Mouse (Mus musculus) forebrain, embryonic 16.5 days (tissue): ENCODE results near the gene Ints7. TPM values are rescaled to one million over a fixed set of nuclear protein-coding genes. Genes with fewer than 3 reads are reported as not detected.

Experiments used
- ATAC-seq: fragments of 200-750 bp; cut with Nextera tagmentation; 2 replicates; pipeline ENCODE4 v1.8.0; 2017; ENCODE audit warnings: mild to moderate bottlenecking, moderate library complexity
- H3K27ac ChIP-seq: fragments of 300-500 bp; sonication (generic); 2 replicates; pipeline ENCODE4 v1.5.1; 2014; ENCODE audit warnings: low read length, control low read depth
- H3K27me3 ChIP-seq: fragments of 300-500 bp; sonication (generic); replicated peaks from 2 replicates; pipeline ENCODE4 v1.6.1; 2014; ENCODE audit warnings: low read length; ENCODE audit not compliant: control insufficient read depth, insufficient read depth
- H3K36me3 ChIP-seq: fragments of 300-500 bp; sonication (generic); 2 replicates; pipeline ENCODE4 v1.6.1; 2014; ENCODE audit not compliant: control insufficient read depth, insufficient read depth
- H3K4me1 ChIP-seq: fragments of 300-500 bp; sonication (generic); replicated peaks from 2 replicates; pipeline ENCODE4 v1.6.1; 2014; ENCODE audit warnings: low read length; ENCODE audit not compliant: control insufficient read depth, insufficient read depth
- H3K4me2 ChIP-seq: fragments of 300-500 bp; sonication (generic); 2 replicates; pipeline ENCODE4 v1.6.1; 2014; ENCODE audit warnings: mild to moderate bottlenecking, low read length, control low read depth
- H3K4me3 ChIP-seq: fragments of 300-500 bp; sonication (generic); replicated peaks from 2 replicates; pipeline ENCODE4 v1.5.1; 2014; ENCODE audit warnings: mild to moderate bottlenecking, low read length, control low read depth
- H3K9ac ChIP-seq: fragments of 300-500 bp; sonication (generic); replicated peaks from 2 replicates; pipeline ENCODE4 v1.6.1; 2014; ENCODE audit warnings: low read depth, low read length, control low read depth
- H3K9me3 ChIP-seq: fragments of 300-500 bp; sonication (generic); 2 replicates; pipeline ENCODE4 v1.6.1; 2016; ENCODE audit warnings: low read length; ENCODE audit not compliant: control insufficient read depth
- WGBS: fragments of 180-500 bp; shearing (Covaris S2); extraction: QIAGEN DNeasy Blood & Tissue Kit; methylation state at CpG from one replicate; pipeline ENCODE4 v1.1.7; 2014; 5-methylcytosine and 5-hydroxymethylcytosine counted together
- polyA plus RNA-seq: library from polyadenylated mRNA; unstranded; fragments of >200 nt; fragmentation: Nextera tagmentation; extraction: Ambion mirVana; gene quantifications from 2 replicates; pipeline ENCODE4 v1.2.1, GENCODE M21; 2015

Gene Ints7
- polyA plus RNA-seq, 1 experiment from 2014 or later = 49.0 TPM

DNA sequence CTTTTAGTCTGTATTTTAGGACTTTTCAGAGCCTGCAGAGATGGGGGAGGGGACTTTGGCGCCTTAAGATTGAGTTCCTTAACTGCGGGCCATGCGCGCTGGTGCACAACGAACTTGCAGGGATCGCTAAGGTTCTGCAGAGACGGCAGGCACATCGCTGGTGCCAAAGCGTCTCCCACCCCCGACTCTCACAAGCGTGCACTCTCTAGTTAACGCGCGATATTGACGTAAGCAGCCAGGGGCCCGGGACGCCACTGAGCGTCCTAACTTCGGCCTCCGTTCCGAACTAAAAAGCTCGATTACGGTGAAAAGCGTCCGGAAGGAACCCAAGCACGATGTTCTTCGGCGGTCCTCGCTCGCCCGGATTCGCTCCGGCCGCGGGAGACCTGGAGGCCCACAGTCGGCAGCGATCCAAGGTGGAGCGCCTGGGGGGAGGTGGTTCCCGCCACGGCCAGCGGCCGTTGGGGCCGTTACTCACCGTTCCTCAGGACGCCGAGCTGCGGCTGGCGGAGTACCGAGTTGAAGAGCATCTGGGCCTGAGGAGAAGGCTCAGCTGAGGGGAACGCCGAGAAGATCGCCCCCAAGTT is 472 bp upstream of the Ints7 start:
- H3K4me1 ChIP-seq = peaks cover 31% of the 10 kb centered on the region
- H3K9me3 ChIP-seq = no peaks in the 10 kb centered on the region
- H3K9ac ChIP-seq = peak overlapping the region; percentile 55
- under 1% methylated on average over 52 of the region's 52 CpGs for WGBS
- H3K4me3 ChIP-seq = peak overlapping the region; percentile 90
- peak overlapping the region; percentile 20 for H3K27ac ChIP-seq
- H3K4me2 ChIP-seq = peak overlapping the region; percentile 59
- H3K27me3 ChIP-seq = no peaks in the 10 kb centered on the region
- 0 out of 2 replicates have a peak, but pooled peaks have one; percentile 9 for ATAC-seq
- H3K36me3 ChIP-seq = no peaks in the 10 kb centered on the region

DNA sequence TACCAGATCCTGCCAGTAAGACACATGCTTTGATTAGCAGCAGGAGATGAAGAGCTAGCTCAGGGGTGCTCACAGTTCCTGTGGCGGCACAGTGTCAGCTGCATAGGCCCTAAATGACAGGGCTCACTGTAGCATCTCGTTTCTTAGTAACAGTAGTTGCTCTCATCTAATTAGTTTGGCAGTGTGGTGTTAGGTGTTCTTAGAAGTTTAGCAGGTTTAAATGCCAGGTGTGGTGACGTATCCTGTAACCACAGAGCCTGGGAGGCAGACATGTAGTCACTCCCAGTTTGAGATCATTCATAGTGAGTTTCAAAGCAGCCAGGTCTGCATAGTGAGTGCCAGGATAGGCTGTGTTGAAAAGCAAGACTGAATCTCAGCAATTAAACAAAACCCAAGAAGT is 4.1 kb downstream of the Ints7 start:
- Histone ChIP-seq H3K4me3 (no peak overlapping the region), H3K4me1 (peaks cover 25% of the 10 kb centered on the region), H3K36me3 (peaks cover 11% of the 10 kb centered on the region), H3K27ac (no peak overlapping the region), H3K4me2 (no peak overlapping the region), H3K9ac (no peak overlapping the region), H3K9me3 (no peaks in the 10 kb centered on the region), H3K27me3 (no peaks in the 10 kb centered on the region)
- ATAC-seq = no peak
- 92% methylated on average over 3 of the region's 3 CpGs for WGBS

DNA sequence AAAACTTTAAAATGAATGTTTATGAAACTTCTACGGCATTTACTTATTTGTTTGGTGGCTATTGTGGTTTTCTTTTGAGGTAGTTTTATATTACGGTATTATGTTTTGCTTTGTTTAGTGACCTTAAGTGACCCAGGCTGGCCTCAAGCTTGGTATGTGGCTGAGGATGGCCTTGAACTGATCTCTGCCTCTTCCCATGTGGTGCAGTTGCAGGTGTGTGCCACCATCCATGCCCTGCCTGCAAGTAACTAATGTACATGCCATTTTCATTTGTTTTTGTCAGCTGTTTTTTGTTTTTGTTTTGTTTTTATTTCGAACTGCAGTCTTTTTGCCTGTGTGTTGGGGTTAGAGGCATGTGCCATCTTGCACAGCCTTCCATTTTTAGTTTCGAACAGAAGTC is 6.2 kb downstream of the Ints7 start:
- Histone ChIP-seq H3K4me2 (no peak overlapping the region), H3K27ac (no peak overlapping the region), H3K27me3 (no peaks in the 10 kb centered on the region), H3K4me1 (peaks cover 17% of the 10 kb centered on the region), H3K4me3 (no peak overlapping the region), H3K36me3 (peaks cover 14% of the 10 kb centered on the region), H3K9me3 (no peaks in the 10 kb centered on the region), H3K9ac (no peak overlapping the region)
- no peak for ATAC-seq
- WGBS = 92% methylated on average over 4 of the region's 4 CpGs

DNA sequence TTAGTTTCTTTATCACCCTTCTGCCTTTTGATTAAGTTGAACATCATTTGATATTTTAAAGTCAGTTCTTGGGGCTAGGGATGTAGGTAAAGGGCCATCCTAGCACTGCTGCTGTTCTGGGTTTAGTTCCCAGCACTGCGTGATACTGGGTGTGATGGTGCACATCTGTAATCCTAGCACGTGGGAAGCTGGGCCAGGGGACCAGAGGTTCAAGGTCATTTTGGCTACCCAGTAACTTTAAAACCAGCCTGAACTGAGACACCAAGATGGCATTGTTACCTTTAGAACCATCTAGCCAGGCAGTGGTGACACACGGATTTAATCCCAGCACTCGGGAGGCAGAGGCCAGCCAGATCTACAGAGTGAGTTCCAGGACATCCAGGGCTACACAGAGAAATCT is 8.4 kb downstream of the Ints7 start:
- Histone ChIP-seq H3K4me3 (no peak overlapping the region), H3K36me3 (peaks cover 32% of the 10 kb centered on the region), H3K9me3 (no peaks in the 10 kb centered on the region), H3K4me2 (no peak overlapping the region), H3K9ac (no peak overlapping the region), H3K27me3 (no peaks in the 10 kb centered on the region), H3K4me1 (no peaks in the 10 kb centered on the region), H3K27ac (no peak overlapping the region)
- ATAC-seq = no peak
- 94% methylated on average over 4 of the region's 4 CpGs for WGBS

DNA sequence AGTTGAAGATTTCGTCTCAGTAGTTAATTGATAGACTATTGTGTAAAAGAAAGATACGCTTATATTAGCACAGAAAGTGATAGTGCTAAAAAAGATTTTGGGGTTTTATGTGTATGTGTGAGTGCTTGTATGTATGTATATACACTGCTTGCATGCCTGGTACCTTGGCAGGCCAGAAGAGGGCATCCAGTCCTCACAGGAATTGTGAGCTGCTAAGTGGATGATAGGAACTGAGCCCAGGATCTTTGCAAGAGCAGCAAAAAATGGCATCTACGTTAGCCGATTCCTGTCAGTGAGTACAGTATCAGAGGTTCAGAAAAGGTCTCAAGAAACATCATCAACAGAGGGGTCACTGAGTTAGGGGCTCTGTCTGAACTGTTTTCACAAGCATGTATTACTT is 9.0 kb downstream of the Ints7 start:
- H3K36me3 ChIP-seq = peaks cover 34% of the 10 kb centered on the region
- H3K9ac ChIP-seq = no peak overlapping the region
- H3K4me1 ChIP-seq = no peaks in the 10 kb centered on the region
- H3K9me3 ChIP-seq = no peaks in the 10 kb centered on the region
- ATAC-seq = no peak
- H3K27me3 ChIP-seq = no peaks in the 10 kb centered on the region
- H3K4me2 ChIP-seq = no peak overlapping the region
- H3K4me3 ChIP-seq = no peak overlapping the region
- H3K27ac ChIP-seq = no peak overlapping the region
- 93% methylated on average over 4 of the region's 4 CpGs for WGBS

DNA sequence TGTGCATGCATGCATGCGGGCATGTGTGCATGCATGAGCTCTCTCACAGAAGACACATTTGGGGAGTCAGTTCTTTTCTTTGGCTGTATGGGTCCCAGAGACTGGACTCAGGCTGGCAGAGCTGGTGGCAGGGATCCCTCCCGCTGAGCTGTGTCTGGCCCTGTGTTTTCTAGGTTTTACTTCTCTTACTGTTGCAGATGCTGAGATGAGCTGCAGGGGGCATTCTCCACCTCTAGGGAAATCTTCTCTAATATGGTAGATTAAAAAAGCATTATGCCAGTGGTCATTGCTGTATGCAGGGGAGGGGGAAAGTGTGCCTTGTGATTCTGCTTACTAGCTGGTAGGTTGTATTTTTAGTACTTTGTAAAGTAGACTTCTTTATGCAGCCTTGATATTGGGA is 10.3 kb downstream of the Ints7 start:
- H3K4me3 ChIP-seq = no peak overlapping the region
- no peaks in the 10 kb centered on the region for H3K27me3 ChIP-seq
- no peak overlapping the region for H3K4me2 ChIP-seq
- ATAC-seq = no peak
- WGBS = 86% methylated on average over 2 of the region's 2 CpGs
- no peaks in the 10 kb centered on the region for H3K9me3 ChIP-seq
- H3K9ac ChIP-seq = no peak overlapping the region
- no peak overlapping the region for H3K27ac ChIP-seq
- H3K36me3 ChIP-seq = peaks cover 34% of the 10 kb centered on the region
- H3K4me1 ChIP-seq = no peaks in the 10 kb centered on the region

DNA sequence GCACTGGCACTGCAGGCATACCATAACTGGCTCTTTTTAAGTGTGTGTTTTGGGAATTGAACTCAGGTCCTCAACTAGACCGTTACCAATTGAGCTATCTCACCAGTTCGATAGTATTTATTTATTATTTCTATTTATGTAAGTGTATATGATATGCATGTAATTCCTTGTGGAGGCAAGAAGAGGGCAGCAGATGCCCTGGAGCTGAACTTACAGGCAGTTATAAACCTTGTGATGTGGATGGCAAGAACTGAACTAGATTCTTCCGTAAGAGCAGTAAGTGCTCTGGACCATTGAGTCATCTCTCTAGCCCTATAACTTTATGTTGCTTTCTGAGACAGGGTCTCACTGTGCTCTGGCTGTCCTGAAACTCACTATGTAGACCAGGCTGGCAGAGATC is 11.6 kb downstream of the Ints7 start:
- no peak overlapping the region for H3K4me2 ChIP-seq
- 96% methylated on average over 3 of the region's 3 CpGs for WGBS
- H3K27ac ChIP-seq = no peak overlapping the region
- H3K4me3 ChIP-seq = no peak overlapping the region
- no peak for ATAC-seq
- H3K36me3 ChIP-seq = peaks cover 34% of the 10 kb centered on the region
- H3K9me3 ChIP-seq = no peaks in the 10 kb centered on the region
- H3K9ac ChIP-seq = no peak overlapping the region
- no peaks in the 10 kb centered on the region for H3K27me3 ChIP-seq
- H3K4me1 ChIP-seq = no peaks in the 10 kb centered on the region

DNA sequence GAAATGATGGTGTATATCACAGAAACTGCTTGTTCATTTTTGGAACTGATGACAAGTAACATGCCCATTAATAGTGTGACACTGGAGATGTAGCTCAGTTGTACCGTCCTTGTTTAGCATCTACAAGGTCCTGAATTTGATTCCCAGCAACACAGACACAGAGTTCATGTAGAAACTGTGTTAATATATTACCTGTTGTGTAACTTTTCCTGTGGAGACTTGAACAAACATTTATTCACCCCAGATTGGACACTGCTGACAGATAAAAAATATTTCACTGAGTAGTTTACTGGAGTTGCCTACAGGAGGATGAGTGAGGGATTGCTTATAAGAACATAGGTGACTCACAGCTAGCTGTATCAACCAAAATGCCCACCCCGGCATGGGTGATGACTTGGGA is 13.3 kb downstream of the Ints7 start:
- Histone ChIP-seq H3K4me3 (no peak overlapping the region), H3K4me2 (no peak overlapping the region), H3K27ac (no peak overlapping the region), H3K36me3 (peaks cover 29% of the 10 kb centered on the region), H3K27me3 (no peaks in the 10 kb centered on the region), H3K9ac (no peak overlapping the region), H3K9me3 (no peaks in the 10 kb centered on the region), H3K4me1 (no peaks in the 10 kb centered on the region)
- no peak for ATAC-seq
- 95% methylated on average over 2 of the region's 2 CpGs for WGBS

DNA sequence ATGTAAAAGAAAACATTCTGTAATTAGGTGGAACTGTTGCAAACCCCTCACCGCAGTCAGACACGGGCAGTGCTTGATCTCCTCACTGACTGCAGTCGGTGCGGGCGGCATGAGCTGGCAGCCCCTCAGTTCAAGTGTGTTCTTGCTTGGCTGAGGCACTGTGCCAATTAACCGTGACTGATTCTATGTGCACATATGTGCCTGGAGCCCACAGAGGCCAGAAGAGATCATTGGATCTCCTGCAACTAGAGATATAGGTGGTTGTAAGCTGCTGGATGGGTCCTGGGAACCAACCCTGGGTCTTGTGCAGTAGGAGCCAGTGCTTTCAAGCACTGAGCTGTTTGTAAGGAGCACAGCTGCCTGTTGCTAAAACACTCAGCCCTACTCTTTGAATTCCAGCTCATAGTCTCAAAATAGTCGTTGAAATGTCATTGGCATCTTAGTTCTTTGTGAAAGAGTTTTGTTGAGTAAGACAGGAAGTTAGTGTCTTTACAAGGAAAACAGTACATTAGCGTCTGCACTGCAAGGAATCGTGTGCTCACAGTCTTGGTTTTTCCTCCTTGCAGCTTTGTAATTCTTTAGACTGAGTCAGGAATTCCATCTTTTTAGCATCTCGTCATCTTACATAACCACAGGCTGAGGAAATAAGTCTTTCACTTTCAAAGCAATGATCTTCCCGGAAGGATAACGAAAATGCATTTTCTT is 16.7 kb downstream of the Ints7 start:
- WGBS = 79% methylated on average over 12 of the region's 12 CpGs
- ATAC-seq = no peak
- H3K27ac ChIP-seq = no peak overlapping the region
- H3K9ac ChIP-seq = no peak overlapping the region
- peaks cover 27% of the 10 kb centered on the region for H3K36me3 ChIP-seq
- H3K27me3 ChIP-seq = no peaks in the 10 kb centered on the region
- no peak overlapping the region for H3K4me3 ChIP-seq
- no peaks in the 10 kb centered on the region for H3K9me3 ChIP-seq
- no peaks in the 10 kb centered on the region for H3K4me1 ChIP-seq
- no peak overlapping the region for H3K4me2 ChIP-seq
